Mouse (Mus musculus) testis, adult 2 months (tissue): ENCODE measurements around the gene Ppp1r27. TPM values are rescaled to one million over a fixed set of nuclear protein-coding genes. Genes with fewer than 3 reads are reported as not detected.

Experiments used
- H3K27ac ChIP-seq: fragments of 200-500 bp; 2 replicates; pipeline ENCODE4 v1.5.1; 2012; ENCODE audit warnings: low read depth, low read length; ENCODE audit not compliant: control insufficient read depth, insufficient read depth
- H3K27me3 ChIP-seq: fragments of 200-500 bp; 2 replicates; pipeline ENCODE4 v1.6.1; 2012; ENCODE audit warnings: mild to moderate bottlenecking, low read length, moderate library complexity; ENCODE audit not compliant: control insufficient read depth, insufficient read depth
- H3K36me3 ChIP-seq: fragments of 200-500 bp; 2 replicates; pipeline ENCODE4 v1.6.1; 2012; ENCODE audit warnings: mild to moderate bottlenecking, low read length; ENCODE audit not compliant: control insufficient read depth, insufficient read depth
- H3K4me1 ChIP-seq: fragments of 200-500 bp; 2 replicates; pipeline ENCODE4 v1.6.1; 2012; ENCODE audit warnings: low read length; ENCODE audit not compliant: control insufficient read depth, insufficient read depth
- H3K4me3 ChIP-seq: fragments of 200-500 bp; 2 replicates; pipeline ENCODE4 v1.5.1; 2012; ENCODE audit warnings: low read depth, mild to moderate bottlenecking, low read length, moderate library complexity, mixed read lengths; ENCODE audit not compliant: control insufficient read depth
- CTCF ChIP-seq: fragments of 200-500 bp; IDR thresholded peaks from 2 replicates; pipeline ENCODE4 v1.5.1; 2012; ENCODE audit warnings: low read depth, mild to moderate bottlenecking, inconsistent platforms, low read length, moderate library complexity; ENCODE audit not compliant: control insufficient read depth, insufficient read depth, insufficient replicate concordance
- POLR2A ChIP-seq: fragments of 200-500 bp; IDR thresholded peaks from 2 replicates; pipeline ENCODE4 v1.6.1; 2012; ENCODE audit warnings: low read depth, mild to moderate bottlenecking, inconsistent platforms, low read length, moderate library complexity; ENCODE audit not compliant: control insufficient read depth
- polyA plus RNA-seq: library from polyadenylated mRNA; depleted of rRNA; stranded (reverse); fragments of >200 nt; gene quantifications from 2 replicates; pipeline ENCODE4 v1.2.3, GENCODE M21; 2012

The Ppp1r27 gene
- polyA plus RNA-seq, 1 experiment, result 31.6 TPM

GRCm38 (mm10) chr11:120578694-120579243, 27.8 kb upstream of the Ppp1r27 start:
- no peaks in the 10 kb centered on the region for H3K27me3 ChIP-seq
- H3K4me3 ChIP-seq, result no peak overlapping the region
- H3K27ac ChIP-seq, result no peak overlapping the region
- peaks cover 3% of the 10 kb centered on the region; the same call in 1 of the 2 replicates for H3K36me3 ChIP-seq
- H3K4me1 ChIP-seq, result peaks cover 21% of the 10 kb centered on the region
- TF ChIP-seq POLR2A (no peak), CTCF (no peak)

DNA sequence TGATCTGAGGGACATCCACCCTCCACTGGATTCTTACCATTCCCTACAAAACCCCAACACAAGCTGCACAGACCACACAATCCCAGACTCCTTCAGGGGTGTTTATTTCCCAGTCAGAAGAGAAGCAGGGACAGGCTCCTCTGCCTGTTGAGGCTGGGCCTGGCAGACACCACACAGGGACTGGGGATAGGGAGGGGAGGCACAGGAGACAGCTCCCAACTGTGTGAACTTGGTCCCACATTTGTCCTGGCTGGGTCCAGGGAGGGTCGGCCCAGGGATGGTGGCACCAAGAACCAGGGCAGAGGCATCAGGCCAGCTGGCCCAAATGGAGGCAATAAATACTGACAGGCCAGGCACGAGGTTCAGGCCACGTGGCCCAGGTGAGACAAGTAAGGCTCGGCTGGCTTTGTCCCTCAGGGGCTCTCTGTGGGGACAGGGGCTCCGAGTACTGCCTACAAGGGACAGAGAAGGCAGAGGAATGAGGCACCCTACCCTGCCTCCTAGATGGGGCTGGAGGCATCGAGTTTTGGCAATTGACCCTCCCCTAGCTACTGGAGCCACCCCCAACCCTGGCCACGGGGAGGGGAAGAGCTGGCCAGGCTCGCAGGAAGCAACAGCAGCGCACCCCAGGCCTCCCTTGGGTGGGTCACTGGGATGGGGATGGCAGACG, 27.2 kb upstream of the Ppp1r27 start:
- peaks cover 22% of the 10 kb centered on the region for H3K4me1 ChIP-seq
- peaks cover 3% of the 10 kb centered on the region; the same call in 1 of the 2 replicates for H3K36me3 ChIP-seq
- TF ChIP-seq POLR2A, result no peak
- no peak for TF ChIP-seq CTCF
- H3K27me3 ChIP-seq, result no peaks in the 10 kb centered on the region
- no peak overlapping the region for H3K27ac ChIP-seq
- H3K4me3 ChIP-seq, result no peak overlapping the region

GRCm38 (mm10) chr11:120577211-120578023, 26.5 kb upstream of the Ppp1r27 start:
- H3K27me3 ChIP-seq, result no peaks in the 10 kb centered on the region
- peaks cover 3% of the 10 kb centered on the region; the same call in 1 of the 2 replicates for H3K36me3 ChIP-seq
- H3K4me3 ChIP-seq, result no peak overlapping the region
- peaks cover 22% of the 10 kb centered on the region for H3K4me1 ChIP-seq
- TF ChIP-seq POLR2A (no peak), CTCF (no peak)
- no peak overlapping the region for H3K27ac ChIP-seq

DNA sequence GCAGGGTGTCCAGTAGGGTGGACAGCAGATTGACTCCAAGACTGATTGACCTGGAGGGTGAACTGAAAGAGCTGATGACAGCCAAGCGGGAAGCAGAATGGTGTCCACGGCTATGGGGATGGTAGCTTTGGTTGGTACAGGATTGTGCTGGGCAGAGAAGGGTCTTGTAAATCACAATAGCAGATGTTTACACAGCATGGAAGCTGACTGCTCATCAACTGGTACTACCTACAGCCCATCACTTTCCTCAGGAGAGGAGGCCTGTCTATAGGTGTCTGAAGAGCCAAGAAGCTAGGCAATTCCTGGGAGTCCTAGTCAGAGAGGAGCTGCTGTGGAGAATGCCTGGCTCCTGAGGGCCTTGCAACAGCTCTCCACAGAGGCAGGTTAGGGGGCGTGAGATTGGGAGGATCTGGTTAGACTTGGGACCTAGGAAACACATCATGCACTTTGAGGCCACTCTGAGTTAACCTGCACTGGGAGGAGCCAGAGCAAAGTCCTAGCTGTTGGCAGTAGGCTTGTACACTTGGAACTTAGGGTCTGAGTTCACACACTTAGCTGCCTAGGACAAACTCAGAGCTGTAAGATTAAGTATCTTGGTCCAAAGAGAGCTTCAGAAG, 25.5 kb upstream of the Ppp1r27 start:
- Histone ChIP-seq H3K4me3 (no peak overlapping the region), H3K27ac (no peak overlapping the region), H3K4me1 (peaks cover 27% of the 10 kb centered on the region), H3K27me3 (no peaks in the 10 kb centered on the region), H3K36me3 (peaks cover 3% of the 10 kb centered on the region; the same call in 1 of the 2 replicates)
- TF ChIP-seq CTCF, result no peak
- no peak for TF ChIP-seq POLR2A

DNA sequence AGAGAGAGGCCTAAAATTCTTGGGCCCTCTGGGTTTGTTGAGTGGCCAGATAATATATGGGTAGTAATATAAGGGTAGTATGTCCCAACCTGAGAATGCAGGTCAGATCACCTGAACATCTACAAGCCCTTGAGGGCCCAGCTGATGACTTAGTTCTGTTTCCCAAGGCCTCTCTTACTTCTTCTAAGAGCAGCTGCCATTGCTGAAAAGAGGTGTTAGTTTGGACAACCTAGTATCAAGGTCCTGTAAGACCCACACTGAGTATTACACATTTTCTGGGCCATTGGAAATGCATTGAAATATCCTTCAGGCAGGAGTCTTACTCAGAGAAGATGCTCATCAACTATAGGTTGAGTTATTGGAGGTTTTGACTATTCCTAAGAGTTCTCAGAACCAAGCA, 25.0 kb upstream of the Ppp1r27 start:
- TF ChIP-seq CTCF, result no peak
- no peaks in the 10 kb centered on the region for H3K27me3 ChIP-seq
- peaks cover 27% of the 10 kb centered on the region for H3K4me1 ChIP-seq
- peaks cover 3% of the 10 kb centered on the region; the same call in 1 of the 2 replicates for H3K36me3 ChIP-seq
- H3K4me3 ChIP-seq, result no peak overlapping the region
- H3K27ac ChIP-seq, result no peak overlapping the region

DNA sequence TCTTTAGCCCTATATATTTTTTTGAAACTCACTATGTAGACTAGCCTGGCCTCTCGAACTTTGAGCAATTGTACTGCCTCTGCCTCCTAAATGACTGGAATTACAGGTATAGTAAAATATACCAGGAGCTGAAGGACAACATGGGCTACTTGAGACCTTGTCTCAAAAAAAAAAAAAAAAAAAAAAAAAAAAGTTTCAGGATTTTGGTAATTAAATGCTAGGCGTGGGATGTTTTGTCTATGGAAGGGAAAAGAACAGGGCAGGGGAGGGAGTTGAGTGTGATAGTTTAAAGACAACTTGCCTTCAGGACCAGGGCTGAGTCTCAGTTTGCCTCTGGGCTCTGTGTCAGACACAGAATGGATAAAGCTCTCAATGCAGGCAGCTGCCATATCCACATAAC, 24.1 kb upstream of the Ppp1r27 start:
- no peak overlapping the region for H3K27ac ChIP-seq
- no peak overlapping the region for H3K4me3 ChIP-seq
- peaks cover 18% of the 10 kb centered on the region for H3K4me1 ChIP-seq
- H3K27me3 ChIP-seq, result no peaks in the 10 kb centered on the region
- peaks cover 3% of the 10 kb centered on the region; the same call in 1 of the 2 replicates for H3K36me3 ChIP-seq
- no peak for TF ChIP-seq POLR2A
- TF ChIP-seq CTCF, result no peak

- Histone ChIP-seq H3K36me3 (peaks cover 3% of the 10 kb centered on the region; the same call in 1 of the 2 replicates), H3K27me3 (no peaks in the 10 kb centered on the region), H3K4me3 (peak overlapping the region; percentile 67), H3K27ac (no peak overlapping the region), H3K4me1 (peaks cover 12% of the 10 kb centered on the region)
- no peak for TF ChIP-seq POLR2A
- TF ChIP-seq CTCF, result no peak
Measured at GRCm38 (mm10) chr11:120574278-120574600, 23.3 kb upstream of the Ppp1r27 start.
